Comparison of ENCODE assay signal across 8 mouse cellular contexts in the genomic region with DNA sequence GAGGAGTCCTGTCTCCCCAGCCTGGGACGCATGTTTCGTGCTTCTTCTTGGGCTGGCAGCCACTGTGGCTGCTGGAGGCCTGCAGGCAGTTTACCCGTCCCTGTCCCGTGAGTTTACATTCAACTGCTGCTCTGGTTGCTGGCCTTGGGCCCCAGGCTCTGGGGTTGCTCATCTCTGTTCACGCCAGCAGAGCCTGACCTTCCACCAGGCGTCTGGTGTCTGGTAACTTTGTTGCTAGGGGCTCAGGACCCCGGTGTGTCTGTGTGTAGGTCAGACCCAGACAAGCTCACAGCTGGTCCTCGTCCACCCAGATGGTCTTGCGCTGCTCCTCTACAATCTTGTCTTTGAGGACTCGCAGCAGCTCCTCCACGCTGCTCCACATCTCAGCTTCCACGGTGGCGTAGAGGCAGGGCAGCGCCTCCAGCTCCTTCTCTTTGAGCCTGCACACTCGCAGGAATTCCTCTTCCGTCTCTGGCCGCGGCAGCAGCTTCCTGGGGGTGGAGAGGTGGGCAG. TPM values are rescaled to one million over a fixed set of nuclear protein-coding genes. Genes with fewer than 3 reads are reported as not detected.
DNase-seq lines count a peak whose midpoint lies in the region; ATAC-seq lines count a peak whose summit lies in the region.

No protein-coding gene starts in this region.

- WGBS in kidney, embryonic 16.5 days, result 6% methylated on average over 18 of the region's 18 CpGs
- WGBS in hindbrain, embryonic 10.5 days, result 18% methylated on average over 18 of the region's 18 CpGs
- WGBS in liver, embryonic 16.5 days (ENCODE audit: insufficient replicate concordance), result 12% methylated on average over 18 of the region's 18 CpGs

- no peak for DNase-seq in kidney, adult 8-10 months
- DNase-seq in hindbrain, embryonic 10.5 days (ENCODE audit: low spot score), result peak; percentile 40
- DNase-seq in retina, postnatal 1 day, result peak; percentile 52
- DNase-seq in c-Kit-positive CD71-positive TER-119-positive erythroid progenitor cells, embryonic 14.5 days (ENCODE audit: low spot score), result no peak
- no peak for DNase-seq in frontal cortex, postnatal 10 days (ENCODE audit: low spot score in 2 of 2)

- H3K4me1 ChIP-seq in kidney, embryonic 16.5 days (ENCODE audit: insufficient read depth, low read length), result peaks cover 41% of the 10 kb centered on the region
- H3K4me1 ChIP-seq in hindbrain, embryonic 10.5 days (replicated peaks), result peaks cover 27% of the 10 kb centered on the region
- no peaks in the 10 kb centered on the region; the same call in 1 of the 2 replicates for H3K4me1 ChIP-seq in liver, embryonic 16.5 days (ENCODE audit: control insufficient read depth, low read depth, low read length)

- H3K27ac ChIP-seq in kidney, embryonic 16.5 days (ENCODE audit: low read length), result peak overlapping the region; percentile 17; the same call in 1 of the 2 replicates
- H3K27ac ChIP-seq in hindbrain, embryonic 10.5 days, result peak overlapping the region; percentile 67
- no peak overlapping the region for H3K27ac ChIP-seq in liver, embryonic 16.5 days (ENCODE audit: low read length)

- peak overlapping the region; percentile 39; the same call in 1 of the 2 replicates for H3K9ac ChIP-seq in kidney, embryonic 16.5 days (replicated peaks; ENCODE audit: low read length)
- no peak overlapping the region for H3K9ac ChIP-seq in liver, embryonic 16.5 days (ENCODE audit: low read depth, low read length)

- no peaks in the 10 kb centered on the region for H3K36me3 ChIP-seq in kidney, embryonic 16.5 days (ENCODE audit: insufficient read depth, low read length)
- no peaks in the 10 kb centered on the region for H3K36me3 ChIP-seq in hindbrain, embryonic 10.5 days
- no peaks in the 10 kb centered on the region for H3K36me3 ChIP-seq in liver, embryonic 16.5 days (ENCODE audit: control insufficient read depth, insufficient read depth)

- peak overlapping the region; percentile 14; the same call in 1 of the 2 replicates for H3K4me3 ChIP-seq in kidney, embryonic 16.5 days (ENCODE audit: low read length)
- H3K4me3 ChIP-seq in hindbrain, embryonic 10.5 days, result peak overlapping the region; percentile 29
- no peak overlapping the region for H3K4me3 ChIP-seq in liver, embryonic 16.5 days (ENCODE audit: low read depth, low read length)

- peak; percentile 64 for ATAC-seq in kidney, embryonic 16.5 days (ENCODE audit: low FRiP score, low TSS enrichment)
- ATAC-seq in common myeloid progenitor, adult 5-6 weeks (replicated peaks; ENCODE audit: low read depth, poor library complexity, severe bottlenecking), result peak; percentile 23; the same call in 1 of the 2 replicates
- ATAC-seq in liver, embryonic 16.5 days (ENCODE audit: low read depth), result no peak

- H3K9me3 ChIP-seq in kidney, embryonic 16.5 days (ENCODE audit: low read length), result no peaks in the 10 kb centered on the region; the same call in 1 of the 2 replicates
- H3K9me3 ChIP-seq in hindbrain, embryonic 10.5 days, result no peaks in the 10 kb centered on the region
- H3K9me3 ChIP-seq in liver, embryonic 16.5 days (replicated peaks; ENCODE audit: control insufficient read depth, low read length), result no peaks in the 10 kb centered on the region

- peak overlapping the region; percentile 41 for H3K4me2 ChIP-seq in kidney, embryonic 16.5 days (replicated peaks; ENCODE audit: low read depth, low read length)
- peak overlapping the region; percentile 44 for H3K4me2 ChIP-seq in liver, embryonic 16.5 days (ENCODE audit: low read depth, low read length)

- no peaks in the 10 kb centered on the region for H3K27me3 ChIP-seq in kidney, embryonic 16.5 days (ENCODE audit: insufficient read depth, low read length)
- H3K27me3 ChIP-seq in hindbrain, embryonic 10.5 days (ENCODE audit: insufficient read depth, poor library complexity, severe bottlenecking), result no peaks in the 10 kb centered on the region
- H3K27me3 ChIP-seq in liver, embryonic 16.5 days (ENCODE audit: control insufficient read depth, insufficient read depth, low read depth, low read length), result no peaks in the 10 kb centered on the region

RNA-seq across cellular contexts. Expression of a gene that starts 42.9 kb away (rescaled TPM):
- 9.6 and 10.0 TPM in 2 replicates for polyA plus RNA-seq in kidney, embryonic 16.5 days (2015; fragmentation: Nextera tagmentation; extraction: Ambion mirVana)
- 29.5 and 36.4 TPM in 2 replicates for total RNA-seq in common myeloid progenitor, adult 5-6 weeks (2017)
- 9.9 and 11.3 TPM in 2 replicates for polyA plus RNA-seq in hindbrain, embryonic 10.5 days (2016; fragmentation: Nextera tagmentation; extraction: Ambion mirVana)
- 1.9 and 2.4 TPM in 2 replicates for polyA plus RNA-seq in liver, embryonic 16.5 days (2015; fragmentation: Nextera tagmentation; extraction: Ambion mirVana)

Comparison
In these comparisons a context has a peak if more than half of its experiments do, and no peak if none do; other contexts are left out.
1. DNase-seq: peak in hindbrain, embryonic 10.5 days (single experiment) and retina, postnatal 1 day (single experiment); none in kidney, adult 8-10 months (0 of 2), c-Kit-positive CD71-positive TER-119-positive erythroid progenitor cells, embryonic 14.5 days (single experiment) and frontal cortex, postnatal 10 days (0 of 2).